Mouse (Mus musculus) embryonic stem cell, embryonic (primary cell): ENCODE results near the gene Ddah2.

Experiments
- CTCF ChIA-PET, 4 experiments: fragments of 300-600 bp in 2 of 4; fragments of 350-600 bp in 2 of 4; sonication (Branson Sonifier 250); formaldehyde crosslinking; loops; one replicate each; lab custom pipeline; 2022; ENCODE audit warnings: inconsistent platforms in 2 of 4; lab: Charles Lee
- POLR2A ChIA-PET, 4 experiments: fragments of 300-600 bp in 2 of 4; fragments of 350-600 bp in 2 of 4; sonication (Branson Sonifier 250); formaldehyde crosslinking; loops; one replicate each; lab custom pipeline; 2022; ENCODE audit warnings: antibody characterized with exemption in 4 of 4, inconsistent platforms in 1 of 4; lab: Charles Lee

The Ddah2 gene

GRCm38 (mm10) chr17:35022541-35023060 is 36.2 kb upstream of the Ddah2 start:
- ChIA-PET CTCF (interaction anchor here (0.6 to 2.7 kb wide), 18 partner anchors 8 to 478 kb away, joined by 3 to 27 read pairs (median 5); partner anchors contain the start of genes Abhd16a (in 1 of the 4), Clic1 (in 1 of the 4), Csnk2b (in 1 of the 4) and Ddah2 (in 1 of the 4)), POLR2A (interaction anchor here in 3 of 4 experiments (0.6 to 2.8 kb wide), 27 partner anchors 8 to 146 kb away, joined by 3 to 15 read pairs (median 3); partner anchors contain the start of genes Csnk2b (in 2 of the 3), D17H6S53E (in 2 of the 3), Ddah2 (in 2 of the 3) and Gpank1 (in 2 of the 3))

GRCm38 (mm10) chr17:35023221-35023620 is 35.6 kb upstream of the Ddah2 start:
- POLR2A ChIA-PET: interaction anchor here in 2 of 4 experiments (1.0 to 2.5 kb wide), 7 partner anchors 14 to 140 kb away, joined by 3 to 10 read pairs (median 4); partner anchors contain the start of genes Csnk2b (in 1 of the 2), Gpank1 (in 1 of the 2) and Ly6g6e (in 1 of the 2)
- CTCF ChIA-PET: interaction anchor here in 2 of 4 experiments (1.4 to 2.7 kb wide), 3 partner anchors 10 to 74 kb away, joined by 3 to 12 read pairs (median 3); partner anchors contain the start of gene Abhd16a (in 1 of the 2)

DNA sequence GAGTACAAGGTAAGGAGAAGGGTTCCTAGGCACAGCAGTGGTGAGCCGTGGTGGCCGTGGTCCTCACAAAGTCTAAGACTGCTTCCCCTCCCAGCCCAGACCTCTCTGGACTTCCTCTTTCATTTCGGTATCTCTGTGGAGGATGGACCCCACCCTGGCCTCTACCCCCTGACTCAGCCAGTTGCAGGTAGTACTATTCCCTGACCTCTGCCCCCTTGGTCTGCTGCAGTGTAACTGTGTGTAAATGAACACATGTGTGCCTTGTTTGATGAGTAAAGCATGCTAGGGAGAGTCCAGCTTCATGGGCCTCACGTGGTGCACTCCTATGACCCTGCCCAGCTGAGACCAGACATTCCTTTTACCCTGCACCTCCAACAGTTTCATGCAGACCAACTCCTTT is 35.1 kb upstream of the Ddah2 start:
- CTCF ChIA-PET: interaction anchor here in 1 of 4 experiments (1.8 kb wide), 1 partner anchor 73 kb away, joined by 3 read pairs; no protein-coding TSS in a partner anchor
- POLR2A ChIA-PET: interaction anchor here in 3 of 4 experiments (0.5 to 1.7 kb wide), 8 partner anchors 9 to 139 kb away, joined by 3 to 7 read pairs (median 4); partner anchors contain the start of genes Ly6g6e (in 1 of the 3) and Msh5 (in 1 of the 3)

GRCm38 (mm10) chr17:35024261-35024660 is 34.6 kb upstream of the Ddah2 start:
- CTCF ChIA-PET: interaction anchor here in 1 of 4 experiments (1.8 kb wide), 1 partner anchor 73 kb away, joined by 3 read pairs; no protein-coding TSS in a partner anchor
- POLR2A ChIA-PET: interaction anchor here in 3 of 4 experiments (0.5 to 1.7 kb wide), 7 partner anchors 10 to 139 kb away, joined by 3 to 7 read pairs (median 4); partner anchors contain the start of genes Ly6g6e (in 1 of the 3) and Msh5 (in 1 of the 3)

DNA sequence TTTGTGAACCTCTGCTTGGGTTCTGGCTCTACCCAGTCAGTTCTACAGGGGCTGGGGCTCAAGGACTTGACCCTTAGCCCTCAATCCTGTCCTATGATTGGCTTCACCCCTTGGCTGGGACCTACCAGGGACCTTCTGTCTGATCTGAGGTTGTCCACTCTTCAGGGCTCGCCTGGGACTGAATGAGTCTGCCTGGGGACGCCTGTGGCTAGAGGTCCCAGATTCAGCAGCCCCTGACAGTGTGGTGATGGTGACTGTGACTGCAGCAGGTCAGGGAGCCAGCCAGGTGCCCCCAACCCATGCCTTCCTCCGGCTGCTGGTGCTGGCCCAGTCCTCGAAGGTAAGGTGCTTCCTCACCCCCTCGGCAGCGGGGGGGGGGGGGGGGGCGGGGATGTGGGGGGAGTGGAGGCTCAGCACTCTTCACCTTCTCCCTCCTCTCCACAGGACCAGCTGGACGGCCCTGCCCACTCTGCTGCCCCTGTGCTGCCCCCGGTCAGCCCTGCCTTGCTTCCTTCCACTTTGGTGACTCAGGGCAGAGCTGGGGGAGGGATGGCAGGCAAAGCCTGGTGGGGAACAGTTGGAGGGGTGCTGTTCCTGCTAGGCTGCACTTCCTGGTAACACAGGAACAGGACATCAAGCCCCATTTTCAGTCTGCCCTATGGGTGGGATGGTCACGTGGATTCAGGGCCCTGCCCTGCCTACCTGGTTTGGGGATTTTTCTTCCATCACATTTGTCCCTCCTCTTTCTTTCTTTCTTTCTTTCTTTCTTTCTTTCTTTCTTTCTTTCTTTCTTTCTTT is 33.9 kb upstream of the Ddah2 start:
- ChIA-PET POLR2A (interaction anchor here in 3 of 4 experiments (0.6 to 1.7 kb wide), 14 partner anchors 9 to 263 kb away, joined by 3 to 7 read pairs (median 3); partner anchors contain the start of genes Atp6v1g2 (in 1 of the 3), Cfb (in 1 of the 3), D17H6S53E (in 1 of the 3) and Ly6g6e (in 1 of the 3)), CTCF (interaction anchor here (0.6 to 1.8 kb wide), 6 partner anchors 8 to 119 kb away, joined by 3 to 9 read pairs (median 6); no protein-coding TSS in a partner anchor)

DNA sequence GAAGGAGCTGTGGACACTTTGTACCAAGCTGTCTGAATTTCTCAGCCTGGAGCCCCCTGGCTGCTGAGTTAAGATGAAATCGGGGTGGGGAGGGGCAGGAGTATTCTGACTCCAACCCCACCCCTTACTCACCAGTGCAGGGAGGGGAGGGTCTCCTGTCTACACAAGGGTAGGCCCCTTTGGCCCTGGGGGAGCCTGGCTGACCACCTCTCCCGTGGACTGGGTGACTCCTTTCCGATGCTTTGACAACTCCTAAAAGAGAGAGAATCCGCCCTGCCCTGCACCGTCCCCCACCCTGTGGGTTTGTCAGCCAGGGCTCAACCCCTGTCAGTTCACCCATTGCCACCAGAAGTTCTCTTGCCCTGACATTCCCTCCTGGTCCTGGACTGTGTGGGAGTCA is 32.6 kb upstream of the Ddah2 start:
- ChIA-PET CTCF (interaction anchor here in 2 of 4 experiments (0.6 to 0.7 kb wide), 3 partner anchors 48 to 149 kb away, joined by 3 to 6 read pairs (median 5); no protein-coding TSS in a partner anchor), POLR2A (interaction anchor here (0.6 to 1.2 kb wide), 8 partner anchors 11 to 208 kb away, joined by 3 to 5 read pairs (median 3); partner anchors contain the start of genes Atp6v1g2 (in 1 of the 4) and Ddah2 (in 1 of the 4))

GRCm38 (mm10) chr17:35027277-35028068 is 31.4 kb upstream of the Ddah2 start, which contains the start of gene Sapcd1:
Gene Sapcd1 (minus strand): TSS chr17:35028016.
- ChIA-PET CTCF (interaction anchor here in 2 of 4 experiments (0.5 to 1.6 kb wide), 5 partner anchors 32 to 142 kb away, joined by 3 to 4 read pairs (median 4); partner anchors contain the start of gene Ddah2 (in 1 of the 2)), POLR2A (interaction anchor here (0.6 to 3.0 kb wide), 22 partner anchors 8 to 100 kb away, joined by 3 to 11 read pairs (median 4); partner anchors contain the start of genes Msh5 (in 3 of the 4), Clic1 (in 1 of the 4), Ddah2 (in 1 of the 4) and Ly6g6f (in 1 of the 4))

DNA sequence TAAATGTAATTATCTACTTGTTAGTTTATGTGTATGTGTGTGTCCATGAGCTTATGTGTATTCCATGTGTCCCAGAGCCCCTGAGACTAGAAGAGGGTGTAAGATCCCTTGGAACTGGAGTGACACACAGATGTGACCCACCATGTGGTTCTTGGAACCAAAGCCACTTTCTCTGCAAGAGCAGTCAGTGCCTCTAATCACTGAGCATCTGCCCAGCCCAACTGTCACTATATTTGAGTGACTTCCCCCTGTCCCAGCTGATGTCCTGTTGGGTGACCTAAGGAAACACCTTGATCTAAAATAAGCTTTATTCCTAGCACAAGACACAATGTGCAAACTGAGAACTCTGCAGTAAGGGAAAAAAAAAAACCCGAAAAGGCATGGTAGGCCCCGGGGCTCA is 30.5 kb upstream of the Ddah2 start:
- ChIA-PET POLR2A (interaction anchor here in 3 of 4 experiments (0.6 to 3.0 kb wide), 31 partner anchors 8 to 218 kb away, joined by 3 to 17 read pairs (median 4); partner anchors contain the start of genes Msh5 (in 3 of the 3), Ddah2 (in 2 of the 3), Clic1 (in 1 of the 3) and Ly6g6f (in 1 of the 3)), CTCF (interaction anchor here in 1 of 4 experiments (0.6 to 1.6 kb wide), 3 partner anchors 31 to 137 kb away, joined by 3 to 4 read pairs (median 4); partner anchors contain the start of gene Ddah2)

DNA sequence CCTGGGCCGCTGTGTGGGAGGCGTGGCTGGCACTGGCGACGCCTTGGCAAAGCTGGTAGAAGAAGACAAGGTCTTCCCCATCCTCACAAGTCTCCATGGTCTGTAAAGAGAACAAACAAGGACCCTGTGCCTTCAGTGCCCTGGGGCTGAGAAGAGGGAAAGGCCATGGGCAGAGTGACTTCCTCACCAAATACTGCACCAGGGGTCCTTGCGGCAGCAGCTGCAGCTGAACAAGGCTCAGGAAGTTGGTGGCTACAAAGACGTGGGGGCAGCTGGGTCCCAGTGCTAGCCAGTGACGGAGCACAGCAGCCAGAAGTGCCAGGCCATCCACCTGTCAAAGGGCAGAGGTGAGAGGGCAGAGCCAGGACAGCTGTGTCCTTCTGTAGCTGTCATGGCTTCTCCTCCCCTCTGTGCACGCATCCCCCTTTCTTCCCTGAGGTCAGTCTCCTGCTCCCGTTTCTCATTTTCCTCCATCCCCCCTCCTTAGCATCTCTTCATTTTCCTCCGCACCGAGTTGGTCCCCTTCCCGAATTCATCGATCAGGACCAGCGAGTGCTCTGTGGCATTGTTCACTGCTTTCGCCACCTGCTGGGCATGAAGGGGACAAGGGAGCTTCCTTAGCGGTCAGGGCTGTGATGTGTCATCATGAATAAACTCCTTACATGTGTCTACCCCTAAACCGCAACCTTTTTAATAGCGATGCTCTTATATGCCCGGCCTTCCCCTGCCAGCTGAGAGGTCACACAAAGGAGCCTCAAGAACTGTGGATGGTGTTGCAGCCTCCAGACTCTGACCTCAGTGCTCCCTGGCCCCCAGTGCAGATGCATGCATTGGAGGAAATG is 28.9 kb upstream of the Ddah2 start:
- CTCF ChIA-PET: interaction anchor here (0.6 to 2.0 kb wide), 21 partner anchors 8 to 137 kb away, joined by 3 to 27 read pairs (median 3); partner anchors contain the start of genes Csnk2b (in 1 of the 4), Ddah2 (in 1 of the 4), Gpank1 (in 1 of the 4) and Msh5 (in 1 of the 4)
- POLR2A ChIA-PET: interaction anchor here (0.5 to 3.0 kb wide), 23 partner anchors 8 to 798 kb away, joined by 3 to 17 read pairs (median 4); partner anchors contain the start of genes Ddah2 (in 2 of the 4), Hspa1a (in 1 of the 4), Hspa1l (in 1 of the 4) and Ly6g6e (in 1 of the 4)

GRCm38 (mm10) chr17:35031272-35031671 is 27.6 kb upstream of the Ddah2 start:
- ChIA-PET POLR2A (interaction anchor here in 3 of 4 experiments (0.7 to 1.8 kb wide), 5 partner anchors 10 to 116 kb away, joined by 3 to 4 read pairs (median 3); no protein-coding TSS in a partner anchor), CTCF (interaction anchor here in 3 of 4 experiments (0.6 to 1.2 kb wide), 3 partner anchors 66 to 643 kb away, joined by 3 to 11 read pairs (median 3); no protein-coding TSS in a partner anchor)

- ChIA-PET CTCF (interaction anchor here in 3 of 4 experiments (0.5 to 1.2 kb wide), 4 partner anchors 65 to 642 kb away, joined by 3 to 6 read pairs (median 4); no protein-coding TSS in a partner anchor), POLR2A (interaction anchor here in 2 of 4 experiments (0.7 to 1.8 kb wide), 8 partner anchors 10 to 116 kb away, joined by 3 to 4 read pairs (median 3); partner anchors contain the start of gene Ddah2 (in 1 of the 2))
Measured at GRCm38 (mm10) chr17:35031880-35032279, 27.0 kb upstream of the Ddah2 start.

- ChIA-PET CTCF (interaction anchor here in 3 of 4 experiments (0.5 to 1.2 kb wide), 5 partner anchors 38 to 606 kb away, joined by 3 to 6 read pairs (median 4); no protein-coding TSS in a partner anchor), POLR2A (interaction anchor here in 2 of 4 experiments (0.7 to 1.2 kb wide), 6 partner anchors 11 to 209 kb away, joined by 3 to 4 read pairs (median 4); partner anchors contain the start of genes Ddah2 (in 1 of the 2) and Ddx39b (in 1 of the 2))
Measured at GRCm38 (mm10) chr17:35032323-35032870, 26.4 kb upstream of the Ddah2 start.

DNA sequence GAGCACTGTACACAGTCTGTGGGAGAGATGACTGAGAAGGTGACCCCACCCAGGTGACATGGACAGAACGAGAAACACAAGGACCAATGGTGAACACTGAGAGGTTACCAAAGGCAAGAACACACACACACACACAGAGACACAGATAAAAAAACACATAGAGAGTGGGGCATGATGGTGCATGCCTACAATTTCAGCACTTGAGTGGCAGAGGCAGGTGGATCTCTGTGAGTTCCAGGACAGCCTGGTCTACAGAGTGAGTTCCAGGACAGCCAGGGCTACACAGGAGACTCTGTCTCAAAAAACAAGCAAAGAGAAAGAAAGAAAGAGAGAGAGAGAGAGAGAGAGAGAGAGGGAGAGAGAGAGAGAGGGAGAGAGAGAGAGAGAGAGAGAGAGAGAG is 25.1 kb upstream of the Ddah2 start:
- CTCF ChIA-PET: interaction anchor here in 3 of 4 experiments (0.6 to 1.3 kb wide), 5 partner anchors 12 to 199 kb away, joined by 3 to 6 read pairs (median 4); no protein-coding TSS in a partner anchor
- POLR2A ChIA-PET: interaction anchor here in 1 of 4 experiments (0.6 kb wide), 1 partner anchor 44 kb away, joined by 3 read pairs; no protein-coding TSS in a partner anchor

DNA sequence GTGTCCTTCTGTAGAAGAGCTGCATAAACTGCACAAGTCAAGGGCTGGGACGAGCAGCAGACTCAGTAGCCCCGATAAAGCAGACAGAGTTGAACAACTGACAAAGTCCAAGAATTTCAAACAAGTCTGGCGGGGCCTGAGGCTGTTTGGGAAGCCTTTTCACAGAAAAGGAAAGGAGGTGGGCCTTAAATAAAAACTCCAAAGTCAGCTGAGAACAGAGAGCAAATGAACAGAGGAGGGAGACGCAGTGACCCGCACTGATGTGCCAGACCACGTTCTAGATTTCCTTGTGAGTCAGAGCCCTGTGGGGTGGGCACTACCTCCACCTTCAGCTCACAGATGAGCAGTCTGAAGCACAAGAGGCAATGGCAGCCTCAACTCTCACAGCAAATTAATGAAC is 23.9 kb upstream of the Ddah2 start:
- ChIA-PET CTCF (interaction anchor here (0.6 to 1.5 kb wide), 6 partner anchors 14 to 81 kb away, joined by 3 to 9 read pairs (median 6); no protein-coding TSS in a partner anchor), POLR2A (interaction anchor here in 3 of 4 experiments (0.6 to 1.5 kb wide), 6 partner anchors 11 to 135 kb away, joined by 3 to 6 read pairs (median 3); partner anchors contain the start of gene Msh5 (in 2 of the 3))
